Comparison of ENCODE assay signal across 11 mouse cellular contexts in the genomic region with DNA sequence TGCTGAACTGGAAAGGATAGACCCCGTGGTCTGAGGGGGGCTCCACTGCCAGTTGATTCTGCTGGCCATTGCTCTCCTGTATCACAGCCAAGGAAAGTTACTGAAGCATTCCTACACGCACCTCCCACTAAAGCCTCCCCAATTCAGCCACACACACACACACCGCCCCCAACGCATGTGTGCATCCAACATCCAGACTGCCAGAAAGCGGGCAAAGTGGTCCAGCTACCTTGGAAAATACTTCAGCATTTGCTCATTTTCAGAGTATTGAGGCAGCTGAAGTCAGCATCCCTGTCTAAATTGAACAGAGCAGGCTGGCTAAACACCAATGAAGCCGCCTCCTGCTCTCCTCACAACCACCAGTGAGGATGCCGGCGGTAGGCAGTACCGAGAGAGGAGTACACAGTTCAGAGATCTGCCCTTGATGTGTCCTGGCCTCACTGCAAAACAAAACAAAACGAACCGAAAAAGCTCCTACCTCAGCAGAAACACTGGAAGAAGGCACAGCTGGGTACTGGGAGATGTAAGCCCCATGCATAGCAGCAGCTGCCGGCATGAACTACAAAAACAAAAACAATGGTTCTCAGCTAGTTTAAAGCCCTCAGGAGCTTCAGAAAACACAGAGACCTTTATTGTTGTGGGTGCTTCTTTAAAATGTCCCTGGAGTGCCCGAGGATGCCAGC. TPM values are rescaled to one million over a fixed set of nuclear protein-coding genes. Genes with fewer than 3 reads are reported as not detected.
DNase-seq lines count a peak whose midpoint lies in the region; ATAC-seq lines count a peak whose summit lies in the region.
"Had no signal": no experiment of that assay in that cellular context is flagged by ENCODE, and none has a peak within 500 bp of the region (broad histone marks: within the 10 kb centered on the region; RNA-seq: fewer than 3 reads in every experiment).

No protein-coding gene starts in this region.

- no peak overlapping the region for H3K4me2 ChIP-seq in kidney, embryonic 14.5 days (replicated peaks; ENCODE audit: low read depth, low read length)
- H3K4me2 ChIP-seq in hindbrain, embryonic 16.5 days (ENCODE audit: low read length) = peak overlapping the region; percentile 13; the same call in 1 of the 2 replicates
- H3K4me2 ChIP-seq in limb, embryonic 12.5 days = no peak overlapping the region
- H3K4me2 ChIP-seq in liver, embryonic 11.5 days = no peak overlapping the region

- no peaks in the 10 kb centered on the region for H3K9me3 ChIP-seq in kidney, embryonic 14.5 days (ENCODE audit: control insufficient read depth, low read length)
- no peaks in the 10 kb centered on the region for H3K9me3 ChIP-seq in hindbrain, embryonic 16.5 days (ENCODE audit: control insufficient read depth, low read length)
- no peaks in the 10 kb centered on the region for H3K9me3 ChIP-seq in limb, embryonic 12.5 days
- no peaks in the 10 kb centered on the region for H3K9me3 ChIP-seq in liver, embryonic 11.5 days (ENCODE audit: control insufficient read depth, low read length)

- H3K27ac ChIP-seq in kidney, embryonic 14.5 days (ENCODE audit: low read depth, low read length) = no peak overlapping the region
- H3K27ac ChIP-seq in hindbrain, embryonic 16.5 days (ENCODE audit: low read depth, low read length) = peak overlapping the region; percentile 2; the same call in 1 of the 2 replicates
- H3K27ac ChIP-seq in limb, embryonic 12.5 days = 0 out of 2 replicates have a peak overlapping the region, but pooled peaks have one; percentile 12
- H3K27ac ChIP-seq in liver, embryonic 11.5 days (ENCODE audit: low read depth, low read length) = no peak overlapping the region

- no peak overlapping the region for H3K9ac ChIP-seq in kidney, embryonic 14.5 days (ENCODE audit: low read depth, low read length)
- H3K9ac ChIP-seq in hindbrain, embryonic 16.5 days (ENCODE audit: low read depth, low read length) = 0 out of 2 replicates have a peak overlapping the region, but pooled peaks have one; percentile 23
- H3K9ac ChIP-seq in limb, embryonic 12.5 days (replicated peaks) = 0 out of 2 replicates have a peak overlapping the region, but pooled peaks have one; percentile 8
- H3K9ac ChIP-seq in liver, embryonic 11.5 days (ENCODE audit: low read depth, low read length) = no peak overlapping the region

- WGBS in kidney, embryonic 14.5 days = 42% methylated on average over 13 of the region's 13 CpGs
- WGBS in hindbrain, embryonic 16.5 days = 31% methylated on average over 13 of the region's 13 CpGs
- WGBS in limb, embryonic 12.5 days = 56% methylated on average over 13 of the region's 13 CpGs
- 72% methylated on average over 13 of the region's 13 CpGs for WGBS in liver, embryonic 11.5 days

- H3K36me3 ChIP-seq in kidney, embryonic 14.5 days (ENCODE audit: control insufficient read depth, insufficient read depth, low read length) = peaks cover 75% of the 10 kb centered on the region
- H3K36me3 ChIP-seq in hindbrain, embryonic 16.5 days (ENCODE audit: control insufficient read depth, insufficient read depth, low read length) = 0 out of 2 replicates have a peak, but pooled peaks cover 3% of the 10 kb centered on the region
- peaks cover 91% of the 10 kb centered on the region for H3K36me3 ChIP-seq in limb, embryonic 12.5 days
- peaks cover 12% of the 10 kb centered on the region for H3K36me3 ChIP-seq in liver, embryonic 11.5 days (ENCODE audit: control insufficient read depth, insufficient read depth, low read length)

- 0 out of 2 replicates have a peak, but pooled peaks have one; percentile 13 for ATAC-seq in kidney, embryonic 14.5 days (ENCODE audit: low FRiP score, low TSS enrichment)
- peak; percentile 60; the same call in 1 of the 2 replicates for ATAC-seq in hindbrain, embryonic 16.5 days
- no peak for ATAC-seq in limb, embryonic 12.5 days (ENCODE audit: insufficient number of reproducible peaks, insufficient read depth, low FRiP score, low TSS enrichment, low read depth)
- ATAC-seq in liver, embryonic 11.5 days (replicated peaks; ENCODE audit: low FRiP score) = no peak
- no peak for ATAC-seq in megakaryocyte, adult 5-6 weeks (ENCODE audit: poor library complexity, severe bottlenecking)

- no peak for DNase-seq in kidney, postnatal 25 days
- DNase-seq in T-cell, adult 2 months (ENCODE audit: low spot score) = peak; percentile 7
- no peak for DNase-seq in liver, embryonic 11.5 days (ENCODE audit: low spot score)
- DNase-seq in retina, postnatal 1 day = no peak
- DNase-seq: cerebellum, postnatal 36 days; liver; thymus, postnatal 36 days had no signal

- no peak overlapping the region for H3K4me3 ChIP-seq in kidney, embryonic 14.5 days (ENCODE audit: low read length)
- no peak overlapping the region for H3K4me3 ChIP-seq in hindbrain, embryonic 16.5 days (ENCODE audit: low read length)
- H3K4me3 ChIP-seq in limb, embryonic 12.5 days (replicated peaks) = no peak overlapping the region
- no peak overlapping the region for H3K4me3 ChIP-seq in liver, embryonic 11.5 days (ENCODE audit: low read depth, low read length)

- no peaks in the 10 kb centered on the region for H3K27me3 ChIP-seq in kidney, embryonic 14.5 days (ENCODE audit: control insufficient read depth, insufficient read depth, low read length)
- no peaks in the 10 kb centered on the region for H3K27me3 ChIP-seq in hindbrain, embryonic 16.5 days (replicated peaks; ENCODE audit: control insufficient read depth, insufficient read depth, low read length)
- H3K27me3 ChIP-seq in limb, embryonic 12.5 days = no peaks in the 10 kb centered on the region
- H3K27me3 ChIP-seq in liver, embryonic 11.5 days (replicated peaks; ENCODE audit: control insufficient read depth, insufficient read depth, low read length) = no peaks in the 10 kb centered on the region

- no peaks in the 10 kb centered on the region for H3K4me1 ChIP-seq in kidney, embryonic 14.5 days (ENCODE audit: control insufficient read depth, insufficient read depth, low read length)
- H3K4me1 ChIP-seq in hindbrain, embryonic 16.5 days (ENCODE audit: control insufficient read depth, insufficient read depth, low read depth, low read length) = peaks cover 3% of the 10 kb centered on the region
- no peaks in the 10 kb centered on the region for H3K4me1 ChIP-seq in limb, embryonic 12.5 days (replicated peaks)
- no peaks in the 10 kb centered on the region for H3K4me1 ChIP-seq in liver, embryonic 11.5 days (replicated peaks; ENCODE audit: control insufficient read depth, insufficient read depth, low read length)

RNA-seq across cellular contexts. Expression of a gene that starts 42.4 kb away (rescaled TPM):
- 17.6 and 33.7 TPM in 2 replicates for polyA plus RNA-seq in kidney, embryonic 14.5 days (2014; fragmentation: Nextera tagmentation; extraction: Ambion mirVana)
- 6.9 and 7.3 TPM in 2 replicates for polyA plus RNA-seq in hindbrain, embryonic 16.5 days (2015; fragmentation: Nextera tagmentation; extraction: Ambion mirVana)
- 8.6 and 9.5 TPM in 2 replicates for polyA plus RNA-seq in limb, embryonic 12.5 days (2016; fragmentation: Nextera tagmentation; extraction: Ambion mirVana)
- polyA plus RNA-seq in liver, embryonic 11.5 days (2014; fragmentation: Nextera tagmentation; extraction: Ambion mirVana) = 11.1 and 13.0 TPM in 2 replicates
- total RNA-seq in megakaryocyte, adult 5-6 weeks (2015) = 51.3 and 53.5 TPM in 2 replicates
- total RNA-seq in megakaryocyte, adult 5-6 weeks (2017) = 21.3 and 27.4 TPM in 2 replicates

RNA-seq across cellular contexts. Expression of a gene that starts 46.3 kb away (rescaled TPM):
- 35.6 and 36.0 TPM in 2 replicates for polyA plus RNA-seq in kidney, embryonic 14.5 days (2014; fragmentation: Nextera tagmentation; extraction: Ambion mirVana)
- 8.2 and 10.7 TPM in 2 replicates for polyA plus RNA-seq in hindbrain, embryonic 16.5 days (2015; fragmentation: Nextera tagmentation; extraction: Ambion mirVana)
- polyA plus RNA-seq in limb, embryonic 12.5 days (2016; fragmentation: Nextera tagmentation; extraction: Ambion mirVana) = 33.0 and 33.5 TPM in 2 replicates
- 14.6 and 17.0 TPM in 2 replicates for polyA plus RNA-seq in liver, embryonic 11.5 days (2014; fragmentation: Nextera tagmentation; extraction: Ambion mirVana)
- total RNA-seq in megakaryocyte, adult 5-6 weeks (2015) = 2.9 and 4.0 TPM in 2 replicates
- 1.5 and 5.4 TPM in 2 replicates for total RNA-seq in megakaryocyte, adult 5-6 weeks (2017)

RNA-seq across cellular contexts. Expression of a gene that starts 50.7 kb away (rescaled TPM):
- polyA plus RNA-seq in kidney, embryonic 14.5 days (2014; fragmentation: Nextera tagmentation; extraction: Ambion mirVana) = 2,294 and 2,764 TPM in 2 replicates
- polyA plus RNA-seq in hindbrain, embryonic 16.5 days (2015; fragmentation: Nextera tagmentation; extraction: Ambion mirVana) = 2,423 and 2,704 TPM in 2 replicates
- 2,018 and 2,026 TPM in 2 replicates for polyA plus RNA-seq in limb, embryonic 12.5 days (2016; fragmentation: Nextera tagmentation; extraction: Ambion mirVana)
- 2,564 and 2,777 TPM in 2 replicates for polyA plus RNA-seq in liver, embryonic 11.5 days (2014; fragmentation: Nextera tagmentation; extraction: Ambion mirVana)
- total RNA-seq in megakaryocyte, adult 5-6 weeks (2015) = 902 and 936 TPM in 2 replicates
- total RNA-seq in megakaryocyte, adult 5-6 weeks (2017) = 1,533 and 1,600 TPM in 2 replicates

Comparison
In these comparisons a context has a peak if more than half of its experiments do, and no peak if none do; other contexts are left out.
1. ATAC-seq: peak in kidney, embryonic 14.5 days (single experiment) and hindbrain, embryonic 16.5 days (single experiment); none in limb, embryonic 12.5 days (single experiment), liver, embryonic 11.5 days (single experiment) and megakaryocyte, adult 5-6 weeks (single experiment).
2. H3K27ac ChIP-seq: peak in hindbrain, embryonic 16.5 days (single experiment) and limb, embryonic 12.5 days (single experiment); none in kidney, embryonic 14.5 days (single experiment) and liver, embryonic 11.5 days (single experiment).
3. H3K9ac ChIP-seq: peak in hindbrain, embryonic 16.5 days (single experiment) and limb, embryonic 12.5 days (single experiment); none in kidney, embryonic 14.5 days (single experiment) and liver, embryonic 11.5 days (single experiment).